Mouse (Mus musculus) kidney, adult 2 months (tissue): ENCODE data around the gene Tmem238l. TPM values are rescaled to one million over a fixed set of nuclear protein-coding genes. Genes with fewer than 3 reads are reported as not detected.

Experiments used
- DNase-seq: peaks from one replicate; pipeline ENCODE4 v3.0.0; 2021
- H3K27ac ChIP-seq: fragments of 200-500 bp; 2 replicates; pipeline ENCODE4 v1.5.1; 2012; ENCODE audit warnings: low read depth, low read length, control low read depth, inconsistent platforms; ENCODE audit not compliant: insufficient read depth
- H3K27me3 ChIP-seq: fragments of 200-500 bp; replicated peaks from 2 replicates; pipeline ENCODE4 v1.6.1; 2012; ENCODE audit warnings: mild to moderate bottlenecking, moderate library complexity, low read length, inconsistent platforms; ENCODE audit not compliant: control insufficient read depth, insufficient read depth
- H3K36me3 ChIP-seq: fragments of 200-500 bp; 2 replicates; pipeline ENCODE4 v1.6.1; 2012; ENCODE audit warnings: mild to moderate bottlenecking, moderate library complexity, low read length, inconsistent platforms; ENCODE audit not compliant: control insufficient read depth, insufficient read depth
- H3K4me1 ChIP-seq: fragments of 200-500 bp; 2 replicates; pipeline ENCODE4 v1.6.1; 2011; ENCODE audit warnings: low read length; ENCODE audit not compliant: control insufficient read depth, insufficient read depth
- H3K4me3 ChIP-seq: fragments of 200-500 bp; 2 replicates; pipeline ENCODE4 v1.5.1; 2011; ENCODE audit warnings: mild to moderate bottlenecking, low read depth, low read length, control low read depth; ENCODE audit not compliant: insufficient read depth
- CTCF ChIP-seq: fragments of 200-500 bp; conservative IDR thresholded peaks from 2 replicates; pipeline ENCODE4 v1.5.1; 2011; ENCODE audit warnings: low read depth, mild to moderate bottlenecking, control low read depth, low read length, moderate library complexity, mixed read lengths; ENCODE audit not compliant: insufficient read depth, insufficient read length
- POLR2A ChIP-seq: fragments of 200-500 bp; IDR thresholded peaks from one replicate; pipeline ENCODE4 v1.6.1; 2011; ENCODE audit warnings: low read depth, low read length, control low read depth
- WGBS: fragments of 180-500 bp; shearing (Covaris S2); methylation state at CpG from one replicate; pipeline ENCODE4 v1.1.7; 2018; 5-methylcytosine and 5-hydroxymethylcytosine counted together
- polyA plus RNA-seq: library from polyadenylated mRNA; depleted of rRNA; stranded (reverse); fragments of >200 nt; gene quantifications from 2 replicates; pipeline ENCODE4 v1.2.3, GENCODE M21; 2012

Gene Tmem238l
- polyA plus RNA-seq, 1 experiment = 5.8 TPM

GRCm38 (mm10) chr11:66961447-66962176 lies 5.2 kb downstream of the Tmem238l start:
- Histone ChIP-seq H3K36me3 (no peaks in the 10 kb centered on the region), H3K4me1 (no peaks in the 10 kb centered on the region), H3K27ac (no peak overlapping the region), H3K27me3 (no peaks in the 10 kb centered on the region), H3K4me3 (no peak overlapping the region)
- no peak for TF ChIP-seq POLR2A
- no peak for TF ChIP-seq CTCF
- DNase-seq = peak; percentile 36
- WGBS = 83% methylated on average over 12 of the region's 12 CpGs

GRCm38 (mm10) chr11:66963462-66963861 lies 7.0 kb downstream of the Tmem238l start:
- Histone ChIP-seq H3K4me3 (no peak overlapping the region), H3K27me3 (no peaks in the 10 kb centered on the region), H3K27ac (no peak overlapping the region), H3K36me3 (no peaks in the 10 kb centered on the region), H3K4me1 (no peaks in the 10 kb centered on the region)
- no peak for DNase-seq
- no peak for TF ChIP-seq CTCF
- no peak for TF ChIP-seq POLR2A
- WGBS = 100% methylated on average over 1 of the region's 1 CpGs

- no peaks in the 10 kb centered on the region for H3K36me3 ChIP-seq
- TF ChIP-seq POLR2A (no peak), CTCF (no peak)
- no peaks in the 10 kb centered on the region for H3K4me1 ChIP-seq
- no peaks in the 10 kb centered on the region for H3K27me3 ChIP-seq
- DNase-seq = no peak
- 28% methylated on average over 7 of the region's 7 CpGs for WGBS
- no peak overlapping the region for H3K4me3 ChIP-seq
- no peak overlapping the region for H3K27ac ChIP-seq
Observed at GRCm38 (mm10) chr11:66966500-66967116, 10.2 kb downstream of the Tmem238l start.

GRCm38 (mm10) chr11:66968575-66968974 lies 12.1 kb downstream of the Tmem238l start:
- WGBS = 89% methylated on average over 1 of the region's 1 CpGs
- no peak overlapping the region for H3K27ac ChIP-seq
- DNase-seq = no peak
- H3K4me3 ChIP-seq = no peak overlapping the region
- H3K4me1 ChIP-seq = no peaks in the 10 kb centered on the region
- no peaks in the 10 kb centered on the region for H3K36me3 ChIP-seq
- no peak for TF ChIP-seq CTCF
- TF ChIP-seq POLR2A = no peak
- H3K27me3 ChIP-seq = no peaks in the 10 kb centered on the region

- H3K27ac ChIP-seq = no peak overlapping the region
- no peak overlapping the region for H3K4me3 ChIP-seq
- no peak for TF ChIP-seq CTCF
- DNase-seq = no peak
- no peaks in the 10 kb centered on the region for H3K27me3 ChIP-seq
- H3K36me3 ChIP-seq = no peaks in the 10 kb centered on the region
- WGBS = 70% methylated on average over 3 of the region's 3 CpGs
- H3K4me1 ChIP-seq = no peaks in the 10 kb centered on the region
Observed at GRCm38 (mm10) chr11:66973507-66973906, 17.1 kb downstream of the Tmem238l start.

- WGBS = 91% methylated on average over 7 of the region's 7 CpGs
- Histone ChIP-seq H3K27ac (no peak overlapping the region), H3K27me3 (no peaks in the 10 kb centered on the region), H3K4me3 (no peak overlapping the region), H3K4me1 (no peaks in the 10 kb centered on the region), H3K36me3 (no peaks in the 10 kb centered on the region)
- TF ChIP-seq POLR2A (no peak), CTCF (no peak)
- no peak for DNase-seq
Observed at GRCm38 (mm10) chr11:66975606-66976330, 19.3 kb downstream of the Tmem238l start.

- no peak for TF ChIP-seq CTCF
- no peak for TF ChIP-seq POLR2A
- H3K36me3 ChIP-seq = no peaks in the 10 kb centered on the region
- H3K4me3 ChIP-seq = no peak overlapping the region
- H3K4me1 ChIP-seq = no peaks in the 10 kb centered on the region; the same call in 1 of the 2 replicates
- 83% methylated on average over 15 of the region's 15 CpGs for WGBS
- no peak for DNase-seq
- no peak overlapping the region for H3K27ac ChIP-seq
- H3K27me3 ChIP-seq = no peaks in the 10 kb centered on the region
Observed at GRCm38 (mm10) chr11:66981336-66982115, 25.1 kb downstream of the Tmem238l start.
